Mouse (Mus musculus) cerebellum, postnatal 14 days (tissue): ENCODE results near the gene 7420426K07Rik.

Experiments
- DNase-seq, 2 experiments: peaks; one replicate each; pipeline ENCODE4 v3.0.0; 2021; ENCODE audit warnings: mixed read lengths in 2 of 2

7420426K07Rik gene

DNA sequence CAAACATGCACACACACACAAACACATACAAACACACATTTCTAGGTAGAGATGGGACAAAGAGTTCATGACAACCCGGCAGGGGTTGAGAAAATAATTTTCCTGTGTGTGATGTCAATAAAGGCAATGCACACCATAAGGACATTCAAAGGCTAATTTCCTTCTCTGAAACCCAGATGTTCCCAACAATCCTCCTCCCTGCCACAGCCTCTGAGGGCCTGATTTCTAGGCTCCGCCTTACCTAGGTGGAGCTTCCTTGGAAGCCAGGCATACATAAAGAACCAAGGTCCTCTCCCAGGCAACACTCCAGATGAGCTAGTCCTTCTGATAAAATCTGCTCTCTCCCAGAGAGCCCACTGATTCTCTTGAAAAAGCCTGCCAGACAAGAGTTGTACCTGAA, at the start of gene 7420426K07Rik:
Gene 7420426K07Rik, plus strand, starts transcription at position 301 of the 400 bp plus-strand sequence.
- no peak for DNase-seq

DNA sequence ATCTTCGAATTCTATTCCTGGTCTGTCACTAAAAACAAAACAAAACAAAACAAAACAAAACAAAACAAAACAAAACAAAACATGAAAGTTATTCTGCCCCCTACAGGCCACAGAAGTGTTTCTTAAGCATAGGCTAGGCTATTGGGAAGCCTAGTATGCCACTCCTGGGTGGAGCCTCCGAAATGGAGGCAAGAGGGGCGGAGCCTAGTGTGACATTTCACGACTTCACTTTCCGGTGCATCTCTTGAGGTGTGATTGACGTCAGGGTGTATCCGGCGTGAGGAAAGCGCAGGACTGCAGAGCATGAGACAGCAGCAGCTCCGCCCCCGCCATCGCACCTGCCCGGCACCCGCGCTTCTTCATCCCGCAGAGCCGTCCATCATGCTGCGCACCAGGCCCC, 46.7 kb upstream of the 7420426K07Rik start, which contains the start of gene Prr23a2:
Gene Prr23a2, plus strand, starts transcription at position 285 of the 400 bp plus-strand sequence.
- no peak for DNase-seq

DNA sequence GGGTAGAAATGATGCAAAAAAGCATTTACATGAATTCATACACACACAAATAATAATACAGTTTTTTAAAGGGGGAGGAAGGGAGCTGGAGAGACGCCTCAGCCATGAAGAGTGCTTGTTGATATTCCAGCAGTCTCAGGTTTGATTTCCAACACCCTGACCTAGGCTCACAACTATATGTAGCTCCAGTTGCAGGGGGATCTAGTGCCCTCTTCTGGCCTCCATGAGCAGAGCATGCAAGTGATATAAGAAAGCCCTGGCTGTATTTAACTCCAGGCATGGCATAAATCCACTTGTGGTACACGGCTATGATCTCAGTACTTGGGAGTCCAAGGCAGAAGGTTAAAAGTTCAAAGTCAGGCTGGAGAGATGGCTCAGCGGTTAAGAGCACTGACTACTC, 39.5 kb upstream of the 7420426K07Rik start:
- DNase-seq, result no peak

DNA sequence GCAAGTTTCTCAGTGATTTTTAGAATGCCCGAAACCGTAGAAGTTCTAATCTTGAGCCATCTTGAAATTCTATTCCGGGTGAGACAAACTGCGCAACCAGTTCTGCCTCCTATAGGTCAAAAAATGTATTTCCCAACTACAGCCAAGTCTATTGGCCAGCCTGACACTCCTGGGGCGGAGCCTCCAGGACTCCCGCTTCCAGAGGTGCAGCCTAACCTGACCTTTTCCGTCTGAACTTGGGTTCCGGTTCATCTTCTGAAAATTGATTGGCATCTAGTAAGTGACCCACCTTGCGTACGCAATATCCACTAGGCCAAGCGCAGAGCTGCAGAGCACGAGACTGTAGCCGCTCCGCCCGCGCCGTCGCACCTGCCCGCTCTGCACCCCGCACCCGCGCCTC, 38.3 kb upstream of the 7420426K07Rik start, which contains the start of gene Prr23a3:
Gene Prr23a3, plus strand, starts transcription at position 197 of the 400 bp plus-strand sequence.
- no peak for DNase-seq

DNA sequence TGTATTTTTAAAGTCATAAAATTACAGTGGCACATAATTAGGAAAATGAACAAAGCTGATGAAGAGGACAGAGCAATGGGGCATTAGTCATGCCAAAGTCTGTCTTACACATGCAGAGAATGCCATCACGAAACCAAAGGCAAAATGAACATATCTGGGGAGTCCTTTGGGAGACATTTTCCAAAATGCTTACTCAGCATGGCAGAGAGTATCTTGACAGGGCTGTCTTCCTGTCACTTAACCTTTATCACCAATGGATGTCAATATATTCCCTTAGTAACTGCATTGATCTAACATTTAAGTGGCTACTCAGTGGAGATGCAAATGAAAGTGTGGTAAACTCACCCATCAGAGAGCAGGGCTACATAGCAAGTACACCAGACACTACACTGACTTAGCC, 1.4 kb upstream of the 7420426K07Rik start:
- DNase-seq, result no peak

DNA sequence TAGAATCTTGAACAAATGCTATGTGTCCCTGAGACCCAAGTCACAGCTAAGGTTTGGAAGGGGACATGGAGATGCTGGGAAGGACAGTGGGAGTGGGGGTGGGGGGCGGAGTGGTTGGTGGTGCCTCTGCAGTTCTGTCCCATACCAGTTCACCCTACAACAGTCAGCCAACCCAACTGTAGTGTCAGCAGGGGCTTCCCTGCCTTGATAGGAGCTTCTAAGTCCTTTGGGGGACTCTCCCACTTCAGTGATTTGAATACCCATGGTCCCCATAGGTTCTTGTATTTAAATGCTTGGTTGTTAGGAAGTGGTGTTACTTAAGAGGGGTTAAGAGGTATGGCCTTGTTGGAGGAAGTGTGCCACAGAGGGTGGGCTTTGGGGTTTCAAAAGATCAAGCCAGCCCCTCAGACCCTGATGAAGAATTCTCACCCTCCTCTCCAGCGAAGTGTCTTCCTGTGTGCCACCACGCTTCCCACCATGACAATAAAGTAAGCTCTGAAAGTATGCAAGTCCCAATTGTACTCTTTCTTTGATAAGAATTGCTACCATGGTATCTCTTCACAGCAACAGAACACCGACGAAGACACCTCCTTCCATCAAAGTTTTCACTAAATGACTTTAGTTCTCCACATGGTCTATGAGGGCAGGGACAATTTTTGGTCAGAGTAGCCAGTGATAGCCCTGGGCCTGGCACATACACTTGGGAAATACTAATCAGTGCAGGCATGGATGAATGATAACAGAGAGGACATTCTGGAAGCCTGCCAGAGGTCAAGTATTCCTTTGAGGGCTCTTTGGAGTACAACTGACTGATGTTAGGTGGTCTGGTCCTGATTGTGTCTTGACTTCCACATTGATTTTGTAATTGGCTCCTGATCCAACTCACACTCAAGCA, 18.0 kb downstream of the 7420426K07Rik start:
- no peak for DNase-seq

DNA sequence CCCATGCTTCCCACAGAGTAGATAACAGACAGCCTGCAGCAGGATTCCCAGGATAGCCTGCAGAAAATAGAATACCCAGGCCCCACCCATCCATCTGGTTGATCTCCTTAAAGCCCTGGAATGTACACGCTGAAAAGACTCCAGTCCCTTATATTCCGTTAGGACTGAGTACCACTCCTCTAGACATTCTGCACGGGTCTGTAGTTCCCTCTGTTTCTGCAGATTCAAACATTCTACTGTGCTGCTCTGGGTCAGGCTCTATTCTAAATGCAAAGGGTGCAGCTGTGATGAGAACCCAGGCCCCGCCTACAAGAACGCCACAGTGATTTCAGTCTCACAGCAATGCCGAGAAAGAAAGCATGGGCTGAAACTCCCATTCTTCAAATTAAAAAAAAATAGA, 20.2 kb downstream of the 7420426K07Rik start:
- DNase-seq, result no peak

DNA sequence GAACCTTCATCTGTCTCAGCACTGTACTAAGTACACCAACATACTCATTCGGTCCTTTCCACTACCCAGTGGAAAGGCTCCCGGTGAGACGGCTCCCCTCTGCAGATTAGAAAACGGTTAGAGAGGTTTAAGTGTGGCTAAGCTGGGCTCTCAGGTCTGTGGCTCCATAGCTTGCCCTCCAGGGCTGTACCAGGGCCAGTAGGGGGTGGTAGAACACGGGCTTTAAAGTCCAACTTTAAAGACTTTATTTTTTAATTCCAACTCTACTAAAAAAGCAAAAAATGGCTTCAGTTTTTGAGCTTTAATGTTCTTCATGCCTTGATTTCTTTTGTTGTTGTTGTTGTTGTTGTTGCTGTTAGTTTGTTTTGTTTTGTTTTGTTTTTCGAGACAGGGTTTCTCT, 21.3 kb downstream of the 7420426K07Rik start:
- no peak for DNase-seq

DNA sequence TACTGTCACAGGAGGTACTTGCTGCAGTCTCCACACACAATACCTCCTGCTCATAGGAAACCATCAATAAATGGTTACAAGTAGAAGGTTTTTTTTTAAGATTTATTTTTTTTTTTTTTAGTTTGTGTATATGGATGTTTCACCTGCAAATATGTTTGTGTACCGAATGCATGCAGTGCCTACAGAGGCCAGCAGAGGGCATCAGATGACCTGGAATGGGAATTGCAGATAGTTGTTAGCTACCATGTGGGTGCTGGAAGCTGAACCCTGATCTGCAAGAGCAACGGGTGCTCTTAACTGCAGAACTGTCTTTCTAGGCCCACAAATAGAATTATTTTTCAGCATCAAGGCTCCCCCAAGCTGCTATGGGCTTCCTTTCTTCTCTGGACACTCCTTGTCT, 26.6 kb downstream of the 7420426K07Rik start:
- peak in 1 of 2 experiments; percentile 21 for DNase-seq

DNA sequence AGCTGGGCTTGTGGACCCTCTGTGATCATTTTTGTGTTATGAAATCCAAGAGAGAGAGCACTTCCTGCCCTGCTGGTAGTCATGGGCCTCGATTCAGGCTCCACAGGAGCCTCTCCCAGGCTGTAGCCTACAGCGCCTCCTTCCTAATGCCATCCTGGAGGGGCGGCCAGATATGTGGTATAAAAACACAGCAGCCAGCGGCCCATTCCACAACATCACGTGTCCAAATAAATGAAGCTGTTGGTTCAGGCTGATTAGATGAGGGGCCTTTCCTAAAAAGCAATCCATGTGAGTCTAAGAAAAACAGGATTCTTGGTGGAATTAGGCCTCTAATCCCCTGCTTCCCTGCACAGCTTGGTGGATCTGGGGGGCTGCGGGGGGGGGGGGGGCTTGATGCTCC, 30.0 kb downstream of the 7420426K07Rik start:
- DNase-seq, result no peak

DNA sequence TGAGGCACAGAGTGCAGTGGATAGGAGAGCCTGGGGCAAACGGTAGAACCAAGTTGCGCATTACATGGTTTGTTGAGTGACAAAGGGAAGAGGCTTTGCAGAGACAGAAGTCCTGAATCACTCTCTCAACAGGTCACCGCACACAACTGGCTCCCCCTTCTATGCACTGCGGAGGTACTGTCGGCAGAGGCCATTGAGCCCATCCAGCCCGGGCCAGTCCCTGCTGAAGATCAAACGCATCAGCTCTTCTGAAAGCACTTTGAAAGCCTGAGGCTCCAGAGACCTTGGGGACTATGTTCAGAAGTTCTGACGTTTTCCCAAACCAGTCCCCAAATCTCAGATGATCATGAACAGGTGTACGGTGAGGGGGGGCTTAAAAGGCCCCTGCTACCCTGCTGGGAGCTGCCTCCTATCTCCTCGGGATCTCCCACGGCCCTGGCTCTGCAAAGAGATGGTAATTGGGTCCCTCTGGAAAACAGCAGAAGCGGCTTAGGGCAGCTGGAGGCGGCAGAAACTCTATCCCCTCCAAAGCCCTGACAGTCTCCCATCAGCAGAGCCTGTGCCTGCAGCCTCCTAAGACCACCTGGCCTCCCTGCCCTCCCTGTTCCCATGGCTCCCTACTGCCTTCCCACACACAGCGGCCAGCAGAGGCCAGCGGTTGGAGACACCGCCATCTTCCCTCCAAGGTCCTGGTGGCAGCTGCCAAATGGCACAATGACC, 32.4 kb downstream of the 7420426K07Rik start:
- DNase-seq, result no peak

DNA sequence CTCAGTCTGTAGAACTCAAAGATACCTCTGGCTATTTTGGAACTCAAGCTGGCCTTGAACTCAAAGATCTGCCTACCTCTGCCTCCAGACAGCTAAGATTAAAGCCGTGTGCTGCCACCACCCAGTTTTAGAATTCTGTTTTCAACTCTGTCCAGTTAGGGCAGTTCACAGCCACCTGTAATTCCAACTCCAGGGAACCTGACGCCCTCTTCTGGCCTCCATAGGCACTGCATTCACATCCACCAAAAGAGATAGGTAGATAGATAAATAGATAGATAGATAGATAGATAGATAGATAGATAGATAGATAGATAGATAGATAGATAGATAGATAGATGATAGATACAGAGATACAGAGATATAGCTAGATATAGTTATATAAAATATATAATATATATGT, 36.4 kb downstream of the 7420426K07Rik start:
- DNase-seq, result peak; percentile 44 to 58

DNA sequence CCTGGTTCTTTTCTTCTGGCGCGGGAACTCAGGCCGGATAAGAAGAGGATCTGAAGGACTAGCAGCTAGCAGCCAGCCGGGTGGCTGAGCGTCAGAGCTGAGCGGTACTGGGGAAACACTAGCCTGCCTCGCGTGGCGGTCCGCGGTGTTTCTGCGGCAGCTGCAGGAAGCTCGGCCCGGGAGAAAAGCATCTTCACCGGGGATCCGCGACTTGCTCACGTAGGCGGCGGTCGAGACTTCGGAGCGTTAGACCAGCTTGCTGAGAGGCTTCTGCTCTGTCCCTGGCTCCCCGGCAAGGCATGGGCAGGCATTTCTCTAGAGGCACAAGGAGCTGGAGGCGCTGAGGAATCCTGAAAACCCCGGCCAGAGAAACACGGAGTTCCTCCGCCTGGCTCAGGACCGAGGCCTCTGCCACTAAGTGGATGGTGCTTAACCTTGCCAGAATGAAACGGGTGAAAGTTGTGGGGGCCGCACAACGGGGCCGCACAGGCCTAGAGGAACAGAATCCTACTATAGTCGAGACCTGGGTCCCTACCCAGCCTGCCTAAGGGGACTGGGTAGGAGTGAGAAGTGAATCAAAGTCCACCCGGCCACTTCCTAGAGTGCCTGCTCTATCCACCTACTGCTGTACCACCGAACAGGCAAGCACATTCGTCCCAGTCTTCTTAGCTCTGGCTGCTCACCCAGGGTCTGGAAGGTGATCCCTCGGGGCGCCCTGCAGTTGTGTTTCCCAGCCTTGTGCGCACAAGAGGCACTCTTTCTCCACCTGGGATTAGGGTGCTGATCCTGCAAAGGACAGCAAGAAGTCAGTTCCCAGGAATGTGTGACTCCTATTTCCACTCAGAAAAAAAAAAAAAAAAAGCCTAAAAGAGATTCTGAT, 49.5 kb downstream of the 7420426K07Rik start:
- peak; percentile 27 to 37 for DNase-seq

DNA sequence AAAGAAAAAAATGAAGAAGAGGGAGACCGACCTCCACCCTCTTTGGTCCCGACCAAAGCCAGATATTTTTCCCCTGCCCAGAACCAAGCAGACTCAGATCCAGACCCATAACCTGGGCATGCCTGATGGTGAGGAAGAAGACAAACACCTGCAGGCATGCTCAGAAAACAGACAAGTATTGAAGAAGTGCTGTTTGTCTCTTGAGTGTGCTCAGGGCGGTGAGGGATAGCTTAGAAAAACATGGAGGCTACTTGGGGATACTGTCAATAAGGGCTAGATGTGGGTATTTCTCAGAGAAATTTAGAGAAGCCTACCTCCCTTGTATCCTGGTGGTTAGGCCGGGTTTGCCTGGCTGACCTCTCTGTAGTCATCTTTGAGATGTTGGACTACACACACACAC, 50.4 kb downstream of the 7420426K07Rik start:
- no peak for DNase-seq

DNA sequence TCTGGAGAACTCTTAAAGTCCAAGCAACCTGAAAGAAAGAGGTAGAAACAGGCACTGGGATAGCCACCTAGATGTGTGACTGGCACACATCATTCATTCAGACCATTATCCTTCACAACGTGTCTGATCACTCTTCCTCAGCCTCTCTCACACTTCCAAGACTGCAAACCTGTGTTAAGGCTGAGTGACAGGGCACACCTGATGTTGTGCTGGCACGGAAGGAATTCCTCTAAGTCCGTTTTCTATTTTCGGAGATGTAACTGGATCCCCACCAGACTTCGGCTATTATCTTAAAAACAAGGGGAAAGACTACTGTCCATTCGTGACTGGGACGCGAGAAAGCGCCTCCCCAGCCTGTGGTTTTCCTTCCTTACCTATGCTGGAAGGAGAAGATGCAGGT, 50.9 kb downstream of the 7420426K07Rik start:
- DNase-seq, result no peak
